12 mouse cellular contexts compared by ENCODE assay signal in genomic region chr2:131460946-131461682, GRCm38 (mm10). TPM values are rescaled to one million over a fixed set of nuclear protein-coding genes. Genes with fewer than 3 reads are reported as not detected.
DNase-seq lines count a peak whose midpoint lies in the region; ATAC-seq and TF ChIP-seq lines count a peak whose summit lies in the region.
"Had no signal": no experiment of that assay in that cellular context is flagged by ENCODE, and none has a peak within 500 bp of the region (broad histone marks: within the 10 kb centered on the region; RNA-seq: fewer than 3 reads in every experiment).

No protein-coding gene starts in this region.

- ATAC-seq in intestine, embryonic 14.5 days (replicated peaks; ENCODE audit: low FRiP score, low TSS enrichment, low read depth) = no peak
- ATAC-seq in intestine, postnatal 0 days = no peak
- ATAC-seq: CD4-positive, CD25-positive, alpha-beta regulatory T cell, adult 4 months; forebrain, postnatal 0 days had no signal

- H3K27ac ChIP-seq in intestine, embryonic 14.5 days (ENCODE audit: low read depth) = no peak overlapping the region
- no peak overlapping the region for H3K27ac ChIP-seq in intestine, postnatal 0 days (ENCODE audit: low read depth, low read length)
- H3K27ac ChIP-seq: limb, embryonic 10.5 days had no signal

- intact Hi-C loops in heart, postnatal 36 days (cut with DNase I) = loop anchor here (1.0 to 5.0 kb wide), 2 partner anchors 17 to 36 kb away; no protein-coding TSS in a partner anchor

- no peak overlapping the region for H3K4me3 ChIP-seq in intestine, embryonic 14.5 days (ENCODE audit: low read depth, low read length)
- H3K4me3 ChIP-seq in intestine, postnatal 0 days (ENCODE audit: low read depth, low read length) = no peak overlapping the region
- H3K4me3 ChIP-seq: limb, embryonic 10.5 days had no signal

- no peaks in the 10 kb centered on the region for H3K27me3 ChIP-seq in intestine, embryonic 14.5 days (replicated peaks; ENCODE audit: control insufficient read depth, insufficient read depth, low read length)
- no peaks in the 10 kb centered on the region for H3K27me3 ChIP-seq in intestine, postnatal 0 days (replicated peaks; ENCODE audit: control insufficient read depth, insufficient read depth, low read length)

- no peak for TF ChIP-seq CTCF in intestine, postnatal 0 days (IDR thresholded peaks at IDR 0.05; ENCODE audit: low read depth)

- no peak overlapping the region for H3K9ac ChIP-seq in intestine, embryonic 14.5 days (ENCODE audit: low read length)
- H3K9ac ChIP-seq in intestine, postnatal 0 days (ENCODE audit: low read depth, low read length) = no peak overlapping the region
- H3K9ac ChIP-seq: forebrain, postnatal 0 days had no signal

- 68% methylated on average over 9 of the region's 9 CpGs for WGBS in intestine, embryonic 14.5 days
- 67% methylated on average over 9 of the region's 9 CpGs for WGBS in intestine, postnatal 0 days

- H3K4me2 ChIP-seq in intestine, embryonic 14.5 days (ENCODE audit: low read length) = no peak overlapping the region
- no peak overlapping the region for H3K4me2 ChIP-seq in intestine, postnatal 0 days (replicated peaks; ENCODE audit: low read depth)

- DNase-seq in intestine, embryonic 14.5 days (ENCODE audit: low spot score) = peak; percentile 38
- DNase-seq in gastrocnemius, postnatal 25 days = peak; percentile 55
- peak; percentile 67 to 69 for DNase-seq in heart, postnatal 36 days
- DNase-seq in lung, postnatal 14 days = peak; percentile 57
- DNase-seq in layer of hippocampus, adult 9-11 months = no peak
- no peak for DNase-seq in spleen, adult 12 weeks (ENCODE audit: low spot score)
- DNase-seq in right cerebral cortex, postnatal 25 days = no peak
- DNase-seq: forebrain, postnatal 0 days; right cerebral cortex, postnatal 4 days had no signal

- H3K4me1 ChIP-seq in intestine, embryonic 14.5 days (replicated peaks; ENCODE audit: control insufficient read depth, insufficient read depth, low read length) = no peaks in the 10 kb centered on the region
- no peaks in the 10 kb centered on the region for H3K4me1 ChIP-seq in intestine, postnatal 0 days (replicated peaks; ENCODE audit: control insufficient read depth, insufficient read depth, low read length)
- H3K4me1 ChIP-seq: limb, embryonic 10.5 days had no signal

- no peaks in the 10 kb centered on the region for H3K9me3 ChIP-seq in intestine, embryonic 14.5 days (ENCODE audit: control insufficient read depth, low read length)
- no peaks in the 10 kb centered on the region for H3K9me3 ChIP-seq in intestine, postnatal 0 days (ENCODE audit: control insufficient read depth)
- H3K9me3 ChIP-seq: limb, embryonic 10.5 days had no signal

- H3K36me3 ChIP-seq in intestine, embryonic 14.5 days (ENCODE audit: control insufficient read depth, insufficient read depth, low read length) = no peaks in the 10 kb centered on the region
- H3K36me3 ChIP-seq in intestine, postnatal 0 days (ENCODE audit: control insufficient read depth, insufficient read depth) = no peaks in the 10 kb centered on the region
- H3K36me3 ChIP-seq: limb, embryonic 10.5 days had no signal

RNA-seq across cellular contexts. Expression of gene Smox, which starts 30.2 kb away (rescaled TPM):
- 21.2 and 24.6 TPM in 2 replicates for polyA plus RNA-seq in intestine, embryonic 14.5 days (2014; fragmentation: Nextera tagmentation; extraction: Ambion mirVana)
- 18.0 and 19.9 TPM in 2 replicates for polyA plus RNA-seq in intestine, postnatal 0 days (2015; fragmentation: Nextera tagmentation; extraction: Ambion mirVana)
- total RNA-seq in gastrocnemius, postnatal 25 days (2021) = 10 to 100 TPM; 63.0 to 69.6 TPM
- total RNA-seq in heart, postnatal 36 days (2021) = 10 to 100 TPM; 21.4 to 22.2 TPM

Comparison
In these comparisons a context has a peak if more than half of its experiments do, and no peak if none do; other contexts are left out.
1. DNase-seq: peak in intestine, embryonic 14.5 days (single experiment), gastrocnemius, postnatal 25 days (single experiment), heart, postnatal 36 days (2 of 2) and lung, postnatal 14 days (single experiment); none in layer of hippocampus, adult 9-11 months (single experiment), spleen, adult 12 weeks (single experiment) and right cerebral cortex, postnatal 25 days (single experiment).